Mouse (Mus musculus) kidney, postnatal 4 days (tissue): Measurements from ENCODE around the gene Trp63.

ENCODE experiments used
- DNase-seq, 2 experiments: peaks; one replicate each; pipeline ENCODE4 v3.0.0; 2021; ENCODE audit warnings: mixed read lengths in 2 of 2

Gene Trp63

GRCm38 (mm10) chr16:25784246-25784645 is 100.7 kb downstream of the Trp63 start:
- no peak for DNase-seq

- DNase-seq: no peak
Measured at GRCm38 (mm10) chr16:25786457-25786856, 102.9 kb downstream of the Trp63 start.

- DNase-seq: no peak
Measured at GRCm38 (mm10) chr16:25792640-25793266, 109.2 kb downstream of the Trp63 start.

- no peak for DNase-seq
Measured at GRCm38 (mm10) chr16:25797732-25798294, 114.2 kb downstream of the Trp63 start.

GRCm38 (mm10) chr16:25799618-25800017 is 116.1 kb downstream of the Trp63 start:
- DNase-seq: no peak

GRCm38 (mm10) chr16:25804955-25805354 is 121.4 kb downstream of the Trp63 start:
- DNase-seq: no peak

GRCm38 (mm10) chr16:25807116-25807515 is 123.6 kb downstream of the Trp63 start:
- no peak for DNase-seq

GRCm38 (mm10) chr16:25817753-25818624 is 134.4 kb downstream of the Trp63 start:
- DNase-seq: no peak

- DNase-seq: no peak
Measured at GRCm38 (mm10) chr16:25826016-25826415, 142.5 kb downstream of the Trp63 start.

GRCm38 (mm10) chr16:25832576-25832975 is 149.0 kb downstream of the Trp63 start:
- no peak for DNase-seq

GRCm38 (mm10) chr16:25835301-25835700 is 151.7 kb downstream of the Trp63 start:
- DNase-seq: no peak

- DNase-seq: no peak
Measured at GRCm38 (mm10) chr16:25835723-25836122, 152.2 kb downstream of the Trp63 start.

GRCm38 (mm10) chr16:25842996-25843395 is 159.4 kb downstream of the Trp63 start:
- DNase-seq: no peak

GRCm38 (mm10) chr16:25843625-25844024 is 160.1 kb downstream of the Trp63 start:
- DNase-seq: no peak

GRCm38 (mm10) chr16:25846611-25847010 is 163.0 kb downstream of the Trp63 start:
- DNase-seq: no peak

- DNase-seq: no peak
Measured at GRCm38 (mm10) chr16:25848474-25848873, 164.9 kb downstream of the Trp63 start.

- DNase-seq: no peak
Measured at GRCm38 (mm10) chr16:25849593-25850464, 166.3 kb downstream of the Trp63 start.

GRCm38 (mm10) chr16:25860731-25861505 is 177.4 kb downstream of the Trp63 start:
- DNase-seq: no peak

- peak; percentile 15 to 40 for DNase-seq
Measured at GRCm38 (mm10) chr16:25865096-25865869, 181.7 kb downstream of the Trp63 start.

- DNase-seq: no peak
Measured at GRCm38 (mm10) chr16:25871503-25871902, 187.9 kb downstream of the Trp63 start.

- no peak for DNase-seq
Measured at GRCm38 (mm10) chr16:25875681-25876080, 192.1 kb downstream of the Trp63 start.
